Mouse (Mus musculus) cerebellum, postnatal 14 days (tissue): ENCODE data around the gene Sox13.

Source experiments
- DNase-seq, 2 experiments: peaks; one replicate each; pipeline ENCODE4 v3.0.0; 2021; ENCODE audit warnings: mixed read lengths in 2 of 2

The Sox13 gene

DNA sequence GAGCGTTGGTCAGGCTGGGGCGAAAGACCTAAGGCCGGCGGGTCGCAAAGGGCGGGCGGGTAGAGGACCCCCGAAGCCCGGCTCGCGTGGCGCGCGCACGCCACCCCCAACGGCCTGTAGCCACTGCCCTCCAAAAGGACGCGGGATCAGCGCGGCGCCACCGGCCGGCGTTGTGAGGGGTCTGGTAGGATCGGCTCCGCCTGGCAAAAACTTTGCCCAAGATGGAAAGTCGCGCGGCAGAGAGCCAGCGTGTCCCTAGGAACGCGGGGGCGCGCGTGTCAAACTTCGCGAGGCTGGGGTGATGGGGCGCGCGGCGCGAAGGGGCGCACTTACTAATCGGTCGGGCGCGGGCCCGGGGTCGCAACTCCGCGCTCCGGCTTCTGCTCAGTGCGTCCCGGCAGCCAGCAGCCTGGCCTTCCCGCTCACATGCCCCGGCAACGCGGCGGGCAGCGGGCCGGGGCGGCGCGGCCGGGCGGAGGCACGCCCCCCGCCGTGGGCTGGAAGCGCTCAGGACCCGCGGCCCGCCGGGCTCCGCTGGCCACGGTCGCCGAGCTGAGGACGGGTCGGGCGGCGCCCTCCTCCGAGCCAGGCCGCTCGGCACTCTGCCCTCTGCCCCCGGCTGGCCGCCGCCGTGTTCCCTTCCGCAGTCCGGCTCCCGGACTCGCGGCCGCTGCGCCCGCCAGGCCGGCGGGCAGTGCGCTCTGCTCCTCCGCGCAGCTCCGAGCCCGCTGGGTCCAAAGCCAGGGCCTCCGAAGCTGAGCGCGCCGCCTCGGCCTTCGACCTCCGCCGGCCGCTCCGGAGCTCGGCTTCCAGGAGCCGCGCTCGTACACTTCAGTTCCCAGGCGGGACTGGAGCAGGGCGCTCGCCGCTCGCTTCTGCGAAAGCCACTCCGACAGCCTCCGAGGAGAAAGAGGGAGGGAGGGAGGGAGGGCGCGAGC lies at the start of gene Sox13:
Gene Sox13, minus strand, starts transcription at position 835 of the 938 bp plus-strand sequence.
- DNase-seq, result peak; percentile 64 to 68

DNA sequence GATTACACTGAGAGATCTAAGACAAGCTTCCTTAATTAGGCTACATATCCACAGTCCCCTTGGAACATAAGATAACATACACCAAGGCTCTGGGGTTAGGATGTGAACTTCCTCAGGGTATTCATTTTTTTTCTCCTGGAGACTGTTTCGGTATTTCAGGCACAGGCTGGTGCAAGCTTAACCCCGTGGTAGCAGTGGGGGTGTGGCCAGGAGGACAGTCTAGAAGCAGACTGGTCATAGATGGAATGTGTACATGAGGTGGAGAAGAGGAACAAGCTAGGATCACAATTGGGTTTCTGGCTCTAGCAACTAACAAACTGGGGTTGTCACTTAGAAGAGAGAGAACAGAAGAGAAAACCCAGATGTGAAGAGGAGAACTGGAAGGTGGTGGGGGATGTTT lies 47.4 kb upstream of the Sox13 start:
- no peak for DNase-seq

DNA sequence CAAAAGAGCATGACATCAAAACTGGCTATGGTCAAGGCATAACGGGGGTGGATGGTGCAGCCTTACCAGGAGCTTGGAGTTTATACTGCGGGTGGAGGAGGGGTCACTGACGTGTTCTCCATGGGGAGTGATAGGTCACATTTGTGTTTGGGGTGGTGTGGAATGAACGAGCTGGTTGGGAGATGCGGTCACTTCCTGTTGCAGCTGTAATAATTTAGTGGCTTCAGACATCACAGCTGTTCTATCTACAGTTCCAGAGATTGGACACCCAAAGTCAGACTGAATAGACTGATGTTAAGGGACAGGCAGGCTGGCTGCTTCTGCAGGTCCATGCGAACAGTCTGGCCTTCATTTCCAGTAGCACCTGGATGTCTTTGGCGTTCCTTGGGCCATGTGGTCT lies 46.9 kb upstream of the Sox13 start:
- DNase-seq, result no peak

DNA sequence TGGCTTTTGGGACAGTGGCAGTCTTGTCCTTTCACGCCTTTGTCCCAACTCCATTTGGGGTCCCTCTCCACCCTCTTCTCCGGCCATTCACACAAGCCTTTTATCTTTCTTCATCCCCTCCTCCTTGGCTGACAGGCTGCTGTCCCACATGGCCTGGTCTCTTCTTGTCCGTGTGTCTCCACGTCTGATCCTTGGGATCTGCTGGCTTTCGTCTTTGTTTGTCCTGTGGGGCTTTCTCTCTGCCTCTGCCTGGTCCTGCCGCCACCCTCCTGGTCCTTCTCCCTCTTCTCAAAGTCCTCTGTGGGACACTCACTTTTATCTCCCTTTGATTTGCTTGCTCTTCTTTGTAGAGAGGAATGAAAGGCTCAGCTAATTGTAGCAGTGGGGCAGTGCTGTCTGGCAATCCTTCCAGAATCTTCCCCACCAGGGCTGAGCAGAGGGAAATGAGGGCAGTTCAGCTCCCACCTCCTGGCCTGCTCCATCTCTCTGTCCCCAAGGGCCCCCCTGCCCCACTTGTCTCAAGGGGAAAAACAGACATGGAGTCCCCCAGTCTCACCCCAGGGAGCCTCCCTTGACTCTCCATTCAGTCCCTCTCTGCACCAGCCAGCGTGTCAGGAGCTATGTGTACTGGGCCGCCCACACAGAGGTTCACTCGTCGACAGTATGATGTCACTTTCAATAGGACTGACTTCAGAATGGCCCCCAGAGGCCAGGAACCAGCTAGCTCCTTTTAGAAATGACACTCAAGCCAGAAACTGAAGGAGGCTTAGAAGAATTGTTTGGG lies 46.3 kb upstream of the Sox13 start:
- no peak for DNase-seq

DNA sequence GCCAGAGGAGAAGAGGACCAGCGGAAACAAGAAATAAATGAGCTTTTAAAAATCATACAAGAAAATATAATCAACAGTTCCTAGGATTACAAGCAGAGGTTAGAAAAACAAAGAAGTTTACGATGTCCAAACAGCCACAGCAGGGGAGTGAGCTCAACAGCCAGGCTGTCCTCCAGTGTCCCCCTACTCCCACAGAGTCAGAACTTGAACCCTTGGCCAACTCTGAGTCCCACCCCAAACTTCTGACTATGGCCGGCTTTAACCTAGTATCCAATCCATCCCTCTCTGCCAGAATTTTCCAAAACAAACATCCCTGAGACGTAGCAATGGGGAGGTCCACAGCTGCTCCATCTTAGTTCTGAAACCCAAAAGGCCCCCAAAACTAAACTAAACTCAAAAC lies 45.0 kb upstream of the Sox13 start:
- DNase-seq, result no peak

DNA sequence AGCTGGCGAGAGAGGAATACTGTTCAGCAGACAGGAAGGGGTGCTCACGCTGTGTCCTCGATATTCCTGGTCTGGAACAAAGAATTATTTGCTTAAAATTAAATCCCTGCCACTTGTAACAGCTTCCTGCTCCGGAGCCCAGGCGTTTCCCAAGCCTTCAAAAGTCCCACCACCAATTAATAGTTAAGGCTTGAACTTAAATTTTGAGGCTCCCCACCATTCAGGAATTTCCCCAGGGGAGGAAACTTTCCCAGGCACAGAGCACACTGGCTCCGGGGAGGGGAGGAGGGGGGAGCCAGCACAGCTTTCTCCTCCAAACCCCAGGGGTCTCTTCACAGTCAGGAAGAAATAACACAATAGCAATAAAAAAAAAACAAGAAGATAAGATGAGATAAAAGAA lies 44.6 kb upstream of the Sox13 start:
- no peak for DNase-seq

DNA sequence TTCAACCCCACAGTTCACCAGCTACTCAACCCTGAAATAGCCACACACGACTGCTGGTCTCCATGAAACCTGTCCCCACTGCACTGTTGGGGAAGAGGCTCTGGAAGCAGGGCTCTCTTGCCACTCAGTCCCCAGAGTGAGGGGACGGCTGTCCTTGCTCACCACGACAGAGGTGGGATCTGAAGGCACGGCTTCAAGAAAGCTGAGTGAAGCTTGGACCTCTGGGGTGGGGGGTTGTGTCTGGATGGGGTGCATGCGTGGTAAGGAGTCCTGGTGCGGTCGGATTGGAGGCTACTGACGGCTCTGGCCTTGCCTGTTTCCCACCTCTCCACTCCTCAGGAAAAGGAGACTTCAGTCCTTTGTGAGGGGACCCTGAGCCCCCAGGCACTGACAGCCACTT lies 43.7 kb upstream of the Sox13 start:
- no peak for DNase-seq

DNA sequence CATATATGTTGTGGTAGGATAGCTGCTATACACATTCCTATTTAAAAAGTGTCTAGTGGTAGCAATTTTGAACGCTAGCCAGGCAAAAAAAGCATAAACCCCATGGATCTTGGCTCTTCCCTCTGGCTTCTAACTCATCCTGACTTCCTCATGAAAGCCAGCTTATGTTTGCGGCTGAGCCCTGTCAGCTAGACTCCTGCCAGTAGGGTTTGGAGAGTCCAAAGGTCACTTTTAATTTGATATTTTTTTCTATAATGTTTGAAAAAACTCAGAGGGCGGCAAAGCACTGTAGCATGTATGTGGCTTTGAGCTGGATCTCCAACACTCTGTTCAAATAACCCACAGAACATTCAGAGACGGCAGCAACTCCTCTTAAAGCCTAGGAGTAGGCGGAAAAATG lies 39.0 kb upstream of the Sox13 start:
- DNase-seq, result no peak

DNA sequence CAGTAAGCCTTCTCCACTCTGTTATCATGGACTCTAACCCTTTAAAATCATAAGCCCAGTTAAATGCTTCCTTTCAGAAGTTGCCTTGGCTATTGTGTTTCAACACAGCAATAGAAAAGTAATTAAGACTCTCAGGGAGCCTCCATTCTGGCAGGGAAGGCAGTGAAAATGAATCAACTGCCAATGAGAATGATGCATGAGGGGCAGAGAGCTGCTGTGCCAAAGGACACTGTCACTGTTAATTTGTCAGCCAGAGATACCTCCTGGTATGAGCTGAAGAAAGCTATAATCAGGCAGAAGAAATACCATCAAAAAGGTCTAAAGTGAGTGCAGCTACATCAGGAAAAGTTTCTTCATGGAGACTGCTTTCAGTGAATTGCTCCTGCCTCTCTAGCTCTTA lies 36.8 kb upstream of the Sox13 start:
- peak; percentile 57 to 70 for DNase-seq

DNA sequence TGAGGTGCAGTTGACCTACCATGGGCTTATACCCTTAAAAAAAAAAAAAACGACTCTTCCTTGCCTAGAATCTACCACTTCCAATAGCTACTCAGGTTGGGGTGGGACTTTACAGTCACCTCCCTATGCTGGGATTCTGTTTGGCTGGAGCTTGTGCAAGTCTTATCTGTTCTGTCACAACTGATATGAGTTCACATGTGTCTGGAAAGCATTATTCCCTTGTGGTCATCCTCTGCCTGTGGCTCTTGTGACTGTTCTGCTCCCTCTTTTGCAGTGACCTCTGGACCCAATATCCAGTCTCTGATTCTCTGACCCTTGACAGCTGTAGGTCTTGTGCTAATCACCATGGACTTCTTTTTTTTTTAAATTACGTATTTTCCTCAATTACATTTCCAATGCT lies 31.9 kb upstream of the Sox13 start:
- no peak for DNase-seq

DNA sequence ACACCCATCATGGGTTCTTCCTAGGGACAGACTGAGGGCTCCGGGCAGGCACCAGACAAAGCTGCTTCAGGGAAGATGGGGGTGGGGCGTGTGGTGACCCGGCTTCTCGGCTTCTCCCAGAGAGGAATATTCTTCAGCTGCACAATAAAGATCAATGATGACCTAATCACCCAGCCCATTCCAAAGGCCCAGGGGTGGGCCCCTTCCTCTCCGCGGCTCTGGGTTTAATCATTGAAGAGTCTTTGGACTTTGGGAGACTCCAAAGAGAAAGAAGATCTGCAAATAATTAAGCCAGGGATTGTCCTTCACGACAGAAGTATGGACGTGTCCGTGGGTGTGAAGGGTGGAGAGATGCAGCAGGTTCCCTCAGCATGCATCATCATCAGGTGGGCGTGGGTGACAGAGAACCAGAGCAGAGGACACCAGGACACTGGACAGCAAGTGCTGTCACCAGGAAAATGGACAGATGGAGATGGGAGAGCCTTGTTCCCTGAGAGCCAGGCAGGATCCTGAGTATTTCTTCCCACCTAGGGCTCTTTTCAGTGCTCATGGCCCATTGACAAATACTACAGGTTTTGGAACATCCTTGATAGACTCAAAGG lies 28.5 kb upstream of the Sox13 start:
- no peak for DNase-seq

DNA sequence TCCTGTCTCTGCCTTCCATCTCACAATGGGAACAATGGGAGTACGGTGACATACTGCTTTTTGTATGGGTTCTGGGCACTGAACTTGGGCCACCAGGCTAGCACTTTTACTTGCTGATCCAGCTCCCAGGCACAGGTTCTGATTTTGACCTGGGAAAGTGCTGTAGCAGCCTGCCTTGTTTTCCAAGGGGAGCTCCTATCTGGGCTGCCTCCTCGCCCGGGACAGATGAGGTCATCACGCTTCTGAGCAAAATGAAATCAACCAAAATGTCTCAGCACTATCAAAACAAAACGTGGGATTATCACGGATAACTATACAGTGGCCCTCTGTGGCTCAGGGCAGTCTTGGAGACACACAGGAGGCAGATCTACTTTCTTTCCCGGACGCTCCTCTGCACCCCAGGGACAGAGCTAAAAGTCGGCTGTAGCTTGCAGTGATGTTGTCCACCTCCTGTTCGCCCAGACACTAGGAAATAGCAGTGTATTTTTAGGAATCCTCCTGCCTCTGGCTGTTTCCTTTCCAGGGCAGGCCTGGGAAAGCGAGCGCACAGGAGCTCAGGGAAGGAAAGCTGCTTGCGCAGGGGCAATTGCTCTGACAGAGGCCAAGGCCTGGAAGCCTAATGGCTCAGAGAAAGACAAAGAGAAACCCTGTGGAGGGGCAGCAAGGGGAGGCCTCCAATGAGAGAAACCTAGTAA lies 27.8 kb upstream of the Sox13 start:
- no peak for DNase-seq

DNA sequence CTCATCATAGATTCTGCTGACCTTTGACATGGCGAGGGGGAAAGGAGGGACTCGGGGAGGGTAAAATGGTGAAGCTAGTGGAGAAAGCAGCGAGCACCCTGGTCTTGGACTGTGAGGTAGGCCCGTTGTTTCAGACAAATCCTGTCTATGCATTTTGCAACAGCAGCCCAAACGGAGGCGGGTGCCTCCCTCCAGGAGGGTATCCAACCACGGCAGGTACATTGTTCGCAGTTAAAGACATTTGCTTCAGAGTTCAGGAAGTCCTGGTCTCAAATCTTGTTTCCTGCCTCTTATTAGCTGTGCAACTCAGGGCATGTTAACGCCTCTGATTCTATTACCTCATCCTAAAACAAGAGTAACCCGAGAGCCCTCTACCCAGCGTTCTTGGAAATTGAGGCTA lies 26.8 kb upstream of the Sox13 start:
- DNase-seq, result no peak

DNA sequence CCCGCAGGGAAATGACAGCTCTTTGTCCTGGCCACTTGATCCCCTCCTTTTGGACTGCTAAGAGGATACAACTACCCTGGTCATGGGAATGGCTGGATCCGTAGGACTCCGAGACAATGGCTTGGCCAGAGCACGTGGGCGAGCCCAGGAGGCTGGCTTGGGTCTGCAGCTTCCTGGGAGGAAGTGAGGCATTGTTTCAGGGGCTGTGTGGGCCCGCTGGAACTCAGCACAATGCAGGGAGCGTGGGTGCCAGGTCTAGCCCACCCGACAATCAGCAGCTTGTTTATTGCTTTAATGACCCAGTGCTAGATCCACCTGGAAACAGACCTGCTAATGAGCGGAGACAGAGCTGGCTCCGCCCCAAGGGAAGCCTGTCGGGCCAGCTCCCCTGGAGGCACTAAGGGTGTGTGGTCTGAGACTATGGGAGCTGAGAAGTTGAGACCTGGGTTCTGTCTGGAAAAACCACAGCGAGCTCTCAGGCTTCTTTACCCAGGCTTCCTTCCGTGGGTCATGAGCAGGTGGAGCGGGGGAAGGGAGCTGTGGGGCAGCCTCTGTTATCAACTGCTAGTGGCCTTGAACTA lies 24.3 kb upstream of the Sox13 start:
- DNase-seq, result peak; percentile 54 to 56

DNA sequence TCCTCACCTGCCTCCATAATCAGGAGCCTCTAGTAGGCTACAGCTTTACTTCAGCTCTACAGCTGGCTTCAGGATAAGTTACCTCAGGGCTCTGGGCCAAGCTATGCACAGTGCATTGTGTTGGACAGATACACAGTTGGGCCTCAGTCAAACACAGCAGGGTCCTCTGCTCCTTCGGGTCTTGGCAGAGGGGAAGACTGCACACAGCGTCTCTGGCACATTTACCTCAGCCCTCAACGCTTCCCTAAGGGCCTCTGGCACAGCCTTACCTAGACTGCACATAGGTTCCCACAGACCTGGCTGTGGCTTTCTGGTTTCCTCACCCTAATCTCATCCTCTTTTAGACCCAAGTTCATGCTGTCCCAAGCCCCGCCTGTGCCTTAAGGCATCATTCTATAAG lies 22.1 kb upstream of the Sox13 start:
- DNase-seq, result peak in 1 of 2 experiments; percentile 62

DNA sequence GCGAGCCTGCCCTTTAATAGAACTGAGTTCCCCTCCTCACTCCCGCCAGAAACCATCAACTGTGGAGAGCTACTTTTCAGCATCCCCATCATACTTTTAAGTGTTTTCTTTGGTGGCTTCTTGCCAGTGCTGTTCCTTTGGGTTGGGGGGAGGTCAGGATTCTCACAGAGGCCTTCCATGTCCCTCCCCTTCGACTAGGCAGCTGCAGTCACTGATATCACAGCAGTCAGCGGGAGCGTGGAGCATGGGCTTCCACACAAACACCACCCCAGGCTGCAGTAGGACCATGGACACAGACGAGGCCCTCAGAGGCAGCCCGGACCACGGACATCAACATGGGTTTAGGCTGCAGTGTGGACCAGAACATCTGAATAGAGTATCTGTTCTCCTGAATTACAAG lies 20.1 kb upstream of the Sox13 start:
- DNase-seq, result no peak

DNA sequence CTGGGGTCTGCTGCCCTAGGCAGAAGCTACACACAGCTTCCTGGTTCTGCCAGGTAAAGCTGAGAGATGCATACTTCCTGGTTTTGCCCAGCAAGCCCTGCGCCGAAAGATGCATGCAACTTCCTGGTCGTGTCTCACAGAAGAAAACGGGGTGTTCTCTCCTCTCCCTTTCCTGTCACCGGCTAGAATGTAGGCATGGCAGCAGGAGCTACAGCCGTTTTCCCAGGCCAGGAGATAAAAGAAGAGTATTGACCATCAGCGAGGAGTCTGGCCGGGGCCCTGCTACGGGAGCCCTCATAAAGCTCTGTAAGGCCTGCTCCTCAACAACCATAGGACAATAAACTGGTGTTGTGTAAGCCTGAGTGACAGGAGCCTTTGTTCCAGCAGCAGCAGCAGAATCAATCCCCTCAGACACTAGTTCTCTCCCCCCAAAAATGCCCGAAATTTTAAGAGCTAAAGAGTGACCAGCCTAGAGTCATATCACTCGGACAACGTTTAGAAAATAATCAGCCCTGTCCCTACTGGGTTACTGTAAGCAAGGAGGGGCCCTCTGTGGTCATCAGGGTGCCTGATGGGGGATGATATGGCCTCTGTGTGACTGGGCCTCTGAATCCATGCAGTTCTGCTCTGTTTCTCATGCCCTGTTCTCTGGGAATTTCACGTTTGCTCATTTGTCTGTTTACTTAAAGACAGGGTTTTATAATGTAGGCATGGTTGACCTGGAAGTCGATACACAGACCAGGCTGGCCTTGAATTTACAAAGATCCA lies 13.9 kb upstream of the Sox13 start:
- no peak for DNase-seq

DNA sequence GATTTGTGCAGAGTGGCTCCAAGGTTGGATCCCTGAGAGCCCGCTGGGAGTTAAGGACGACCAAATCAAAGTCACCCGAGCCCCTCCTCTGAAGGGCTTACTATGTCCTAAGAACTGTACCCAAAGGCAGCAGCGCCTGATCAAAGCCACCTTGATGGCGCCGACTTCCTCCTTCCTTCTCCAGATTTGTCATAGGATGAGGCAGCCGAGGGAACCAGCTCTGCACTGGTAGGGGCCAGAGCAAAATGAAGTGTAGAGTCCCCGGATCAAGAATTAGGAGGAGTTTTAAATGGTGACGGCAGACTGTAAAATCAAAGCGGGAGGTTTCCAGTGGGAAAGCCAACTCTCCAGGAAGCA lies 10.6 kb upstream of the Sox13 start:
- no peak for DNase-seq

DNA sequence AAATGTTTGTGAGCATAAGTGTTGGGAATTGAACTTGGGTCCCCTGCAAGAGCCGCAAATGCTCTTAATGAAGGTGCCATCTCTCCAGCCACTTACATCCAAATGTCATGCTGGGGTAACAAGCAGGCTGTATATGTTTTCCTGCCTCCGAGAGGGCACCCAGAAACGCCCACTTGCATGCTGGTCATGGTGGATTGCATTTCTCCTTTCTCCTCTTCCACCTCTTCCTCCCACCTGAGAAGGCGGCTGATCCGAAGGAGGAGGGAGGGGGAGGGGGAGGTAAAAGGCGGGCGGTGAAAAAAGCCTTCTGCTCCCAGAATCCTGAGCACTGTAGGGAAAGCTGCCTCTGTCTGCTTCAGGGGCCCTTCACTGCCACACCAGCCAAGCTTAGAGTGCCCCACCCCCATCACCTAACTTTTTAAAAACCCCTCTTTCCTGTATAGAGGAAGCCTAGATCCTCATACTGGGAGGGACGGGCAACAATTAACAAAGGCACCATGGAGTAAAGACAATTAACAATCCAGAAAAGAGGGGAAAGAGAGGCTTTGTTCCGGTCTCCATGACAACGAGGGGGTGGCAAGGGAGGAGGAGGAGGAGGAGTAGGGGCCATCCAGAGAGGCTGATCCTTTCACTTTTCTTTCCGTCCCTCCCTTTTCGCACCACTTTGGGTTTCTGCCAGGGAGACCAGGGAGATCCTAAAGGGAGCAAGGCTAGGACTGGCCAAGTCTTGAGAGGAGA lies 10.0 kb upstream of the Sox13 start:
- peak in 1 of 2 experiments; percentile 30 for DNase-seq

DNA sequence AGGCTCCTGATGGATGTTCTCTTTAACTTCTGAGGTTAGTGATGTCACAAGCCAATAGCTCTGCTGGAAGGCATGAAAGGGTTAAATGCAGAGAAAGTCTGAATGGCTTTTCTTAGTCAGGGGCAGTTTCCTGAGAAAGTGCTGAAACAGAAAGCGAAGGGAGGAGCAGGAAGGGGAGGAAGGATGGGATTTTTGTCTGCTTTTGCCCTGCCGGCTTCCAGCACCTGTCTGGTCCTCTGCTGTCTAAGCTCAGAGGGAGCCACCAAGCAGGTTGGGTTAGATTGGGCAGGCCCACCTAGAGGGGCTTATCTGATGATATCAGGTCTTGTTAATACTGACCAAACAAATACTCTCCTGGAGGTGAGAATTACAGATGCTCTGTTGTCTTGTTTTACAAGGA lies 8.4 kb upstream of the Sox13 start:
- DNase-seq, result no peak

DNA sequence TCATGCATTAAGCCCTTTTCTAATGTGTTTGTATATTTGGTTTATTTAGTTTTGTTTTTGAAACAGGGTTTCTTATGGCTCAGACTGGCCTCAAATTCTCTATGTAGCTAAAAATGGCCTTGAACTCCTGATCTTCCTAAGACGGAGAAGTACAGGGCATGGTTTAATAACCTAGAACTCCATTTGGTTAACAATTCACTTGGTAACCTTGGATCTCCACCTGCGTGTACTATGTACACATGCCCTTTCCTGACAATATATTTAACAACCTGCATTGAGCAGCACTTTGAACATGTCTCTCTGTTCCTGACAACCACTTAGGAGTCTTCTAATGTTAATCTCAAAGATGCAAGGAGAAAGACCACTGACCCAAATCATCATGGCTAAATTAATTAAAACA lies 7.0 kb upstream of the Sox13 start:
- no peak for DNase-seq
